Comparison of ENCODE assay signal across 8 mouse cellular contexts in genomic region chr9:121374864-121375255, GRCm38 (mm10).
"Had no signal": no experiment of that assay in that cellular context is flagged by ENCODE, and none has a peak within 500 bp of the region (broad histone marks: within the 10 kb centered on the region; RNA-seq: fewer than 3 reads in every experiment).

No protein-coding gene starts in this region.

- H3K4me2 ChIP-seq: limb, embryonic 13.5 days; lung, embryonic 14.5 days; midbrain, embryonic 12.5 days; midbrain, embryonic 15.5 days; neural tube, embryonic 13.5 days had no signal

- H3K9me3 ChIP-seq: limb, embryonic 10.5 days; limb, embryonic 13.5 days; midbrain, embryonic 12.5 days; midbrain, embryonic 15.5 days; neural tube, embryonic 13.5 days had no signal

- H3K27me3 ChIP-seq: limb, embryonic 13.5 days; midbrain, embryonic 12.5 days; midbrain, embryonic 15.5 days; neural tube, embryonic 13.5 days had no signal

- H3K27ac ChIP-seq: liver, embryonic 14.5 days had no signal

- H3K36me3 ChIP-seq: limb, embryonic 10.5 days; limb, embryonic 13.5 days; midbrain, embryonic 12.5 days; midbrain, embryonic 15.5 days; neural tube, embryonic 13.5 days had no signal

- H3K9ac ChIP-seq: liver, embryonic 14.5 days; liver, postnatal 0 days; lung, embryonic 14.5 days; midbrain, embryonic 12.5 days; midbrain, embryonic 15.5 days had no signal

- H3K4me3 ChIP-seq: limb, embryonic 10.5 days; limb, embryonic 13.5 days; midbrain, embryonic 12.5 days; midbrain, embryonic 15.5 days; neural tube, embryonic 13.5 days had no signal
